Mouse (Mus musculus): ENCODE results near the gene Pilrb1.

Gene Pilrb1

GRCm38 (mm10) chr5:137828694-137829093 is 29.2 kb downstream of the Pilrb1 start:
- DNase-seq (ENCODE audit: low spot score in 2 of 2), result no peak

GRCm38 (mm10) chr5:137826421-137826820 is 31.5 kb downstream of the Pilrb1 start:
- DNase-seq (ENCODE audit: low spot score in 2 of 2), result no peak

- DNase-seq (ENCODE audit: low spot score in 2 of 2), result no peak
These were observed 31.9 kb downstream of the Pilrb1 start for GRCm38 (mm10) chr5:137825971-137826370.

- DNase-seq (ENCODE audit: low spot score in 2 of 2), result no peak
These were observed 32.9 kb downstream of the Pilrb1 start for GRCm38 (mm10) chr5:137825030-137825429.

- no peak for DNase-seq (ENCODE audit: low spot score in 2 of 2)
These were observed 34.4 kb downstream of the Pilrb1 start for GRCm38 (mm10) chr5:137823455-137824045.

GRCm38 (mm10) chr5:137822602-137823001 is 35.3 kb downstream of the Pilrb1 start:
- DNase-seq (ENCODE audit: low spot score in 2 of 2), result no peak

DNA sequence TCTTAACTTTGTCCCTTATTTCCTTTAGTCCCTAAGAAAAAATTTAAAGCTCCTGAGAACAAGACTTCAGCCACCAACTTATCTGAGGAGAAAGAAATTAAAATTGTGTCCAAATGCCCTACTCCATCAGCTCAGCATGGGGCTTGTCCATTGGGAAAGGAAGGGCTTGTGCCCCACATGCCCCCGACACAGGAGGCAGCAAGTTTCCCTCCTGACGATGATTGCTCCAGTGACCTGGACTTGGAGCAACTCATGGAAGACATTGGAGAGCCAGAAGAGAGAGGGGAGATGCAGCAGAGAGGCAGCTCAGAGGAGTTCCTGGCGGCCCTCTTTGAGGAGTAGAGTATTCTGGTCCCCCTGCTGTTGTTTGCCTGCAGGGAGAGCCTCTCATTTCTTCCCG is 35.8 kb downstream of the Pilrb1 start:
- DNase-seq (ENCODE audit: low spot score in 2 of 2), result no peak

DNA sequence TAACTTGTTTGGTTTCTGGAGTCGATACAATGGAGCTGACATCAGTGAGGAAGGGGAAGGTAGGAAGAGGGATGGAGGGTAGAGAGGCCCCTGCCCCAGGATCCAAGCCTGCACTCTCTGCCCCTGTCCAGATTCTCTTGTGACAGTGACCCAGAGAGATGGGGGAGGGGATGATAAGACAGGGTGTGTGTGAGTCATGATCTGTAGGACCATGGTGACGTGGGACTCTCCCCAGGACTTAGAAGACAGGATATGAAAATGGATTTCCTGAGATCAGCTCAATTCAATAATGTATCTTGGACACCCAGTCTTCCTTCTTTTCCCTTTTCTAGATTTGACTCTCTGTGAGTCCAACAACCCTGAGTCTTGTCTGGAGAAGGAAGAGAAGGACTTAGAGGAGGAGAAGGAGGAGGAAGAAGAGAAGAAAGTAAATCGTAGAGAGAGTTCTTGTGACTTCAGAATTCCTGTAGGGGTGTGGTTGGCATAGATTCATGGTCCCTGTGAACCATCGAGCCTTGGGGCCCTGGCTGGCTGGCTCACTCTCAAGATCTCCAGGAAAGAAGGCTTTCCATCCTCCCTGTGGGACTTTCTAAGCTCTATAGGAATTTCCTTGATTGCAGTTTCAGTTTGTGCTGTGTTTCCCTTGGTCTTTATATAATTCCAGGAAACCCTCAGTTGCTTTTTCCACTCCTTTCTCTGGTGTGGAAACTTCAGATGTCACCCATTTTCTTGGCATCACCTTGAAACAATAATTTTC is 40.3 kb downstream of the Pilrb1 start:
- DNase-seq (ENCODE audit: low spot score in 2 of 2), result no peak

GRCm38 (mm10) chr5:137808316-137808715 is 49.6 kb downstream of the Pilrb1 start:
- DNase-seq (ENCODE audit: low spot score in 2 of 2), result no peak

- DNase-seq (ENCODE audit: low spot score in 2 of 2), result no peak
These were observed 51.7 kb downstream of the Pilrb1 start for GRCm38 (mm10) chr5:137806158-137806557.
